Mouse (Mus musculus): ENCODE measurements around the gene Cep83.

- TF ChIP-seq CTCF (IDR thresholded peaks at IDR 0.05): no peak
- no peak for TF ChIP-seq POLR2A (IDR thresholded peaks at IDR 0.05; ENCODE audit: insufficient read depth, low read depth, low read length)
These were observed 111.2 kb downstream of the Cep83 start for GRCm38 (mm10) chr10:94799485-94800239.

Measured in heart, adult 2 months (tissue).